Mouse (Mus musculus) E14TG2a.4 (cell line): Measurements from ENCODE around the gene Tm4sf1.

ENCODE experiments used
- H3K27me3 ChIP-seq: 2 replicates; pipeline ENCODE4 v1.6.1; 2014; ENCODE audit warnings: low read length, control low read depth; ENCODE audit not compliant: insufficient read depth
- H3K36me3 ChIP-seq: 2 replicates; pipeline ENCODE4 v1.6.1; 2014; ENCODE audit warnings: low read length, control low read depth; ENCODE audit not compliant: insufficient read depth
- H3K4me1 ChIP-seq: replicated peaks from 2 replicates; pipeline ENCODE4 v1.6.1; 2014; ENCODE audit warnings: low read depth, low read length, control low read depth
- H3K4me3 ChIP-seq: replicated peaks from 2 replicates; pipeline ENCODE4 v1.5.1; 2014; ENCODE audit warnings: mild to moderate bottlenecking, low read length
- H3K9me3 ChIP-seq: 2 replicates; pipeline ENCODE4 v1.6.1; 2014; ENCODE audit warnings: low read length, control low read depth
- CTCF ChIP-seq: conservative IDR thresholded peaks from 2 replicates; pipeline ENCODE4 v1.5.1; 2014; ENCODE audit warnings: low read length
- NANOG ChIP-seq: IDR thresholded peaks from 2 replicates; pipeline ENCODE4 v1.6.1; 2014; ENCODE audit warnings: borderline replicate concordance, low read length, mixed read lengths
- POU5F1 ChIP-seq: IDR thresholded peaks from 2 replicates; pipeline ENCODE4 v1.6.1; 2014; ENCODE audit warnings: low read length, borderline replicate concordance

Gene Tm4sf1

GRCm38 (mm10) chr3:57301921-57302539, at the start of gene Tm4sf1:
Tm4sf1 (minus strand) TSS chr3:57301988.
- Histone ChIP-seq H3K9me3 (no peaks in the 10 kb centered on the region), H3K36me3 (no peaks in the 10 kb centered on the region), H3K4me1 (no peaks in the 10 kb centered on the region), H3K27me3 (no peaks in the 10 kb centered on the region), H3K4me3 (no peak within 1 kb of the TSS)
- TF ChIP-seq CTCF (no peak), POU5F1 (no peak), NANOG (no peak)

DNA sequence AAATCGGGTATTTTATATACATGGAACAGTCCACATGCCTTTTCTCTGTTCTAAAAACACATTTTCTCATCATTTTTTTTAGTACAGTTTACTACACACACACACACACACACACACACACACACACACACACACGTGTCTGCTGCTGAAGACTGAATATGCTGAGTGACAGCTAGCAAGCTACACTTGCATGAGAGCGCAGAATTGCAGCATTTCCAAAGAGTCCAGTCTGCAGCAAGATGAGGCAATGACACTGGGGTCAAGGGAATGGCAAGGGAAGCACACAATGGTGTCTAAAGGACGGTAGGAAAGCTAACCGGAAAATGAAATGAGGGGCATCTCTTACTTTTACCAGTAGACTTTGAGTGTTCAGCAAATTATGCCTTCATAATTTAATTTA, 43.0 kb upstream of the Tm4sf1 start:
- TF ChIP-seq NANOG (no peak), POU5F1 (no peak), CTCF (no peak)
- no peaks in the 10 kb centered on the region for H3K27me3 ChIP-seq

GRCm38 (mm10) chr3:57343837-57344607, 42.2 kb upstream of the Tm4sf1 start:
- H3K27me3 ChIP-seq, result no peaks in the 10 kb centered on the region
- H3K4me3 ChIP-seq, result no peak overlapping the region
- no peaks in the 10 kb centered on the region for H3K9me3 ChIP-seq
- no peaks in the 10 kb centered on the region for H3K36me3 ChIP-seq
- TF ChIP-seq NANOG (no peak), CTCF (no peak), POU5F1 (no peak)
- no peaks in the 10 kb centered on the region for H3K4me1 ChIP-seq

More for the DNA sequence above, 43.0 kb upstream of the Tm4sf1 start:
- H3K36me3 ChIP-seq, result no peaks in the 10 kb centered on the region
- H3K4me3 ChIP-seq, result no peak overlapping the region
- H3K9me3 ChIP-seq, result no peaks in the 10 kb centered on the region
- H3K4me1 ChIP-seq, result no peaks in the 10 kb centered on the region

GRCm38 (mm10) chr3:57342976-57343375, 41.2 kb upstream of the Tm4sf1 start:
- TF ChIP-seq NANOG, result no peak
- TF ChIP-seq POU5F1, result no peak
- TF ChIP-seq CTCF, result no peak
- Histone ChIP-seq H3K27me3 (no peaks in the 10 kb centered on the region), H3K36me3 (no peaks in the 10 kb centered on the region), H3K9me3 (no peaks in the 10 kb centered on the region), H3K4me1 (no peaks in the 10 kb centered on the region), H3K4me3 (no peak overlapping the region)

GRCm38 (mm10) chr3:57341321-57341720, 39.5 kb upstream of the Tm4sf1 start:
- Histone ChIP-seq H3K4me1 (no peaks in the 10 kb centered on the region), H3K9me3 (no peaks in the 10 kb centered on the region), H3K4me3 (no peak overlapping the region), H3K27me3 (no peaks in the 10 kb centered on the region), H3K36me3 (no peaks in the 10 kb centered on the region)
- TF ChIP-seq CTCF (no peak), POU5F1 (no peak), NANOG (no peak)

GRCm38 (mm10) chr3:57335080-57335815, 33.5 kb upstream of the Tm4sf1 start:
- Histone ChIP-seq H3K9me3 (no peaks in the 10 kb centered on the region), H3K36me3 (no peaks in the 10 kb centered on the region), H3K27me3 (no peaks in the 10 kb centered on the region), H3K4me1 (no peaks in the 10 kb centered on the region), H3K4me3 (no peak overlapping the region)
- TF ChIP-seq POU5F1 (no peak), NANOG (no peak), CTCF (no peak)

- H3K9me3 ChIP-seq, result peaks cover 3% of the 10 kb centered on the region; the same call in 1 of the 2 replicates
- TF ChIP-seq NANOG (no peak), CTCF (no peak), POU5F1 (no peak)
- H3K4me3 ChIP-seq, result no peak overlapping the region
- H3K27me3 ChIP-seq, result no peaks in the 10 kb centered on the region
- H3K4me1 ChIP-seq, result no peaks in the 10 kb centered on the region
- H3K36me3 ChIP-seq, result no peaks in the 10 kb centered on the region
These were observed 26.2 kb upstream of the Tm4sf1 start for GRCm38 (mm10) chr3:57327941-57328340.

- no peaks in the 10 kb centered on the region for H3K36me3 ChIP-seq
- peaks cover 22% of the 10 kb centered on the region for H3K9me3 ChIP-seq
- no peaks in the 10 kb centered on the region for H3K4me1 ChIP-seq
- no peak overlapping the region for H3K4me3 ChIP-seq
- H3K27me3 ChIP-seq, result no peaks in the 10 kb centered on the region
- TF ChIP-seq NANOG (no peak), CTCF (no peak), POU5F1 (no peak)
These were observed 5.3 kb upstream of the Tm4sf1 start for GRCm38 (mm10) chr3:57307076-57307475.
